Mouse (Mus musculus) adrenal gland, adult (tissue): ENCODE measurements around the gene Osbp2.

Experiments used
- DNase-seq, 2 experiments: peaks; one replicate each; pipeline ENCODE4 v3.0.0; 2022 to 2023; ENCODE audit warnings: low spot score in 1 of 2; ENCODE audit not compliant: inconsistent age in 2 of 2

Osbp2 gene

GRCm38 (mm10) chr11:3862661-3863453 is 846 bp downstream of the Osbp2 start:
- DNase-seq, result peak in 1 of 2 experiments; percentile 30

DNA sequence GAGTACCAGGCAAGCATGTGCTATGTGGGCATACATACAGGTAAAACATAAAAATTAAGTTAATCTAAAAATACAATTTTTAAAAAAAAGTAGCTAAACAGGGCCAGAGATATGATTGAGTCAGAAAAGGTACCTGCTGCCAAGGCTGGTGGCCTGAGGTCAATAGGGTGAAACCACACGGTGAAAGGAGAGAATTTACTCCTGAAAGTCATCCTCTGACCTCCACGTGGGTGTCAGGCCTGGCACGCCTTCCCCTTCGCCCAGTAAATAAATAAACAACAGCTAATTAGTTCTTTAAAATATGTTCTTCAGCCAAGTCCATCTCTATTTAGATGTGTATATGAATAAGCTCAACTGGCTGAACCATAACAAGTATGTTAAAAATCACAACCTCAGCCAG is 3.3 kb downstream of the Osbp2 start:
- no peak for DNase-seq

- no peak for DNase-seq
Observed at GRCm38 (mm10) chr11:3859778-3860177, 3.9 kb downstream of the Osbp2 start.

DNA sequence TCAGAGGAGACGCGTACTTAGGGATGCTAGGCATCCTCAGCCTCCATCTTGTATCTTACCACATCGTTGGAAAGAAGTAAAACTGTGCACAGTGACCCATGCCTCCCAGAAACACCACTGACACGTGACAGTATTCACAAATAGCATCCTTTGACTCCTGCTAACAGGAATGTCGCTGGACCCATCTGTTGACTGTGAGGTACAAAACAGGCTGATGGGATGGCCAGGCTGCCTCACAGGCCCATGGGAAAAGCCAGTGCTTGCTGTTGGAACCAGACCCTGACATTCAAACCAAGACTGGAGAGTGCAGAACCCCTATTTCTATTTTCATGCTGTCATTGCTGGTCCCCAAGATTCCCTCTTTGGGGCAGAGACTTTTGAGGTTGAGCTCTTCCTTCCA is 5.8 kb downstream of the Osbp2 start:
- no peak for DNase-seq

DNA sequence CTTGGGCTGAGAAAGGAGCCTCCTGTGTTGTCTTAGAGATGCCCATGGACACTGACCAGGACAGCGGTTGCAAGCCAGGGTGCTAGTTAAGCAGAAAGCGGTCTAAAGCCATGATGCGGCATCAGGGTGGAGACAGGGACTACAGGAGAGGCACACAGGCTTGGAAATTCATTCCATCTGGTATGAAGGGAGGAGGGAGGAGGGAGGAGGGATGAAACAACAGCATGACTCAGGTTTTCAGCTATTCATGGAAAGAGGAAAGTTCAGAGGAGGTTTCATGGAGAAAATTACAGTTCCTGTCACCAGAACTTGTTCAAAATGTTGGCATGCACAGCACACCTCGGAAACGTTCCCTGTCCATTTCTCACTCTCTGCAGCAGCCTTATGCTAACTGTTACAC is 7.9 kb downstream of the Osbp2 start:
- no peak for DNase-seq

GRCm38 (mm10) chr11:3854156-3854555 is 9.5 kb downstream of the Osbp2 start:
- no peak for DNase-seq

GRCm38 (mm10) chr11:3853481-3854034 is 10.1 kb downstream of the Osbp2 start:
- DNase-seq, result peak; percentile 81 to 84

DNA sequence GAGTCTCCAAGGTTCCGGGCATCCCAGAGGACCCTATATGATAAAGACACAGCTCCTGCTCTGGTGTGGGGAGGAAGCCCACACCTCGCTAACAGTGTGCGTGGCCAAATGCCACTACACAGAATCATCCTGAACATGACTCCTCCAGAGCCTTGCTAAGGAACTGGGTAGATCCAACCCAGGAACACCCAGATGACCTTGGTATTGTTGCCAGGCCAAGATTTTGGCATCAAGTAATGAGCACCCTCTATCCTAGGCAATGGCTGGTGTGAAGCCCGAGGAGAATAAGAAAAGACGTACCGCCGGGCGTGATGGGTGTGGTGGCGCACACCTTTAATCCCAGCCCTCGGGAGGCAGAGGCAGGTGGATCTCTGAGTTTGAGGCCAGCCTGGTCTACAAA is 10.7 kb downstream of the Osbp2 start:
- peak in 1 of 2 experiments; percentile 23 for DNase-seq

DNA sequence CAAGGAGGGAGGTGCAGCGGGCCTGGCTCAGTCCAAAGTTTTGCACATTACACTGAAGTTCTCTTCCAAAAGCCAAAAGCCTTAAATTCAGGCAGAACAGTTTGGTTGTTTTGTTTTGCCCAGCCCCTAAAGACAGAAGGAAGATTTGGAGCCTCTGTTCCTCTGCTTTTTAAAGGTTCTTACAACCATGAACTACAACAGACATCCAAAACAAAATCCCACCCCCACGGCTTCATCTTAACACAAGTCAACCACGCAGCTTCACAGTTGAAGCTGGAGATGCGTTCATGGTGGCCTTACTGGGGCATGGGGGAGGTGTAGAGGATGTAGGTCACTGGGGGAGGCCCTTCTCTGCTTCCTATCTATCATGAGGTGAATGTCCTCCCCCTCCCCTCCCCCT is 11.8 kb downstream of the Osbp2 start:
- DNase-seq, result no peak

GRCm38 (mm10) chr11:3850746-3851277 is 12.9 kb downstream of the Osbp2 start:
- no peak for DNase-seq

DNA sequence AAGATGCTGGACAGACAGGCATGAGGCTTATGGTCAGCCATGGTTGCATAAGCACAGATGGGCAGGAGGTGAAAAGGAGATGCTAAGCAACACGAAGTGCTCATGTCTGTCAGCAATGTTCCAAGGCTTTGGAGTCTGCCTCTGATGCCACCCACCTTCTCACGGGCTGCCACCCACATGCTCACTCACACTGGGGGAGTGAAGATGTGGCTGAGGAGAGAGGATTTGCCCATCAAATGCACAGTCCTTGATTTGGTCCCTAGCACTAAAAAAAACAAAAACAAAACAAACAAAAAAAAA is 13.4 kb downstream of the Osbp2 start:
- no peak for DNase-seq

- DNase-seq, result no peak
Observed at GRCm38 (mm10) chr11:3849469-3850314, 14.0 kb downstream of the Osbp2 start.

DNA sequence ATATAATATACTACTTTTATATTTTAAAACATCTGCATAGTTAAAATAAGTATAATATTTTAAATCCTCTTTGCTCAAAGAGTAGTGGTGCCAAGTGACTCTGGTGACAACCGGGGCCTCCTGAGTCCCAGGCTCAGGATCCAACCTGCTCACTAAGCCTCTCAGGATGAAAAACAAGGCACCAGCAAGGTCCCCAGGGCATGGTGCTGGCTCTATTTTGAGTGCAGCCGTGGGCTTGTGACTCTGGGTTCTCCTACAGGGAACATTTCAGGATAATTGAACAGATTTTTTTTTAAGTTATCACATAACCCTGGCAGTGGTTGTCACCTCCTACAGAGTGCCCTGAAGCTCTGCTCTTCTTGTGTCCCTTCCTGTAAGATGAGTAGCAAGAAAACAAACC is 17.4 kb downstream of the Osbp2 start:
- no peak for DNase-seq

GRCm38 (mm10) chr11:3843943-3844734 is 19.6 kb downstream of the Osbp2 start:
- DNase-seq, result no peak

DNA sequence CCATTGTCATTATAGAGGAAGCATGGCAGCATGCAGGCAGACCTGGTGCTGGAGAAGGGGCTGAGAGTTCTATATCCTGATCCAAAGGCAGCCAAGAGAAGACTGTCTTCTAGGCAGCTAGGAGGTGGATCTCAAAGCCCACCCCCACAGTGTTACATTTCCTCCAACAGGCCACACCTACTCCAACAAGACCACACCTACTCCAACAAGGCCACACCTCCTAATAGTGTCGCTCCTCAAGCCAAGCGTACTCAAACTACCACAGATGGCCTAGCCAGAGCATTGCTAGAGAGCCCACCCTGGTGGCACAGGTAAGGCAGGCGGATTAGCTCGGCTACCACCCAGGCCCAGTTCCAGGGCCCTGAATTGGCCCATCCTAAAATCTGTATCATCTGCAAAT is 28.4 kb downstream of the Osbp2 start:
- DNase-seq, result no peak

- DNase-seq, result peak; percentile 37 to 59
Observed at GRCm38 (mm10) chr11:3834421-3835098, 29.1 kb downstream of the Osbp2 start.

GRCm38 (mm10) chr11:3833544-3834420 is 29.9 kb downstream of the Osbp2 start:
- DNase-seq, result no peak

- DNase-seq, result peak; percentile 58 to 66
Observed at GRCm38 (mm10) chr11:3832193-3832901, 31.4 kb downstream of the Osbp2 start.

DNA sequence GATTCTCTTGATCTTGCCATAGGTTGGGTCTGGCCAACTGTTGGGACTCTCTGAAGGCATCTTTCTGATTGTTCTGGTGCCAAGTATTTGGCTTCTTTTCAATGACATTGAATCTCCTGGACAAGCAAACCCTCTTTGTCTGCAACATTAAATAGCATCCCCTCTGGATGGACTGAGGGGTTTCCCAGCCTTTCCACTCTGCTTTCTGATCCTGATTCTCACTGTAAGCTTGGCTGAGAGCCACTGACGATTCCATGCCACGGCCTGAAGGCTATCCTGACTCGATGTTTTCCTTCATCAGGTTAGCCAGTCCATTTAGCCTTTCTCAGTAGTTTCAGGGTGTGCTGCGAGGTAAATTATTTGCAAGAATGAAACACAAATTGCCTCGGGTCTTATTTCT is 34.0 kb downstream of the Osbp2 start:
- no peak for DNase-seq
